Mouse (Mus musculus) brain, embryonic 14.5 days (tissue): ENCODE measurements around the gene Chid1.

ENCODE experiments used
- CTCF ChIP-seq: fragments of 200-500 bp; IDR thresholded peaks from 2 replicates; pipeline ENCODE4 v1.5.1; 2012; ENCODE audit warnings: inconsistent platforms, mild to moderate bottlenecking, moderate library complexity, borderline replicate concordance; ENCODE audit not compliant: insufficient read depth, insufficient read length; ENCODE audit errors: extremely low read depth
- POLR2A ChIP-seq: fragments of 200-500 bp; IDR thresholded peaks from 2 replicates; pipeline ENCODE4 v1.6.1; 2012; ENCODE audit warnings: mild to moderate bottlenecking, inconsistent platforms, borderline replicate concordance; ENCODE audit not compliant: poor library complexity, insufficient read depth, insufficient read length, severe bottlenecking; ENCODE audit errors: extremely low read depth

GRCm38 (mm10) chr7:141464603-141465201, 75.0 kb downstream of the Chid1 start:
- TF ChIP-seq POLR2A = no peak
- TF ChIP-seq CTCF = no peak
